Mouse (Mus musculus) intestine, embryonic 16.5 days (tissue): ENCODE measurements at regions not wholly inside any gene's neighbourhood (a gene's known extent, or its start where the extent isn't known, plus 50 kb on each side); places are given as distances from the start of the nearest gene placed in this dataset.

Source experiments
- ATAC-seq: fragments of 200-750 bp; cut with Nextera tagmentation; 2 replicates; pipeline ENCODE4 v1.8.0; 2017; ENCODE audit warnings: moderate TSS enrichment, moderate library complexity
- H3K27ac ChIP-seq: fragments of 300-500 bp; sonication (generic); 2 replicates; pipeline ENCODE4 v1.5.1; 2014; ENCODE audit warnings: mild to moderate bottlenecking, low read length
- H3K27me3 ChIP-seq: fragments of 300-500 bp; sonication (generic); replicated peaks from 2 replicates; pipeline ENCODE4 v1.6.1; 2014; ENCODE audit warnings: low read length, control low read depth, mixed read lengths; ENCODE audit not compliant: control insufficient read depth, insufficient read depth
- H3K36me3 ChIP-seq: fragments of 300-500 bp; sonication (generic); 2 replicates; pipeline ENCODE4 v1.6.1; 2014; ENCODE audit warnings: low read length, control low read depth; ENCODE audit not compliant: control insufficient read depth, insufficient read depth
- H3K4me1 ChIP-seq: fragments of 300-500 bp; sonication (generic); 2 replicates; pipeline ENCODE4 v1.6.1; 2014; ENCODE audit warnings: low read length, control low read depth, mixed read lengths; ENCODE audit not compliant: control insufficient read depth, insufficient read depth
- H3K4me2 ChIP-seq: fragments of 300-500 bp; sonication (generic); 2 replicates; pipeline ENCODE4 v1.6.1; 2014; ENCODE audit warnings: low read depth, low read length, control low read depth
- H3K4me3 ChIP-seq: fragments of 300-500 bp; sonication (generic); 2 replicates; pipeline ENCODE4 v1.5.1; 2014; ENCODE audit warnings: mild to moderate bottlenecking, low read length
- H3K9ac ChIP-seq: fragments of 300-500 bp; sonication (generic); 2 replicates; pipeline ENCODE4 v1.6.1; 2014; ENCODE audit warnings: low read depth, low read length
- H3K9me3 ChIP-seq: fragments of 300-500 bp; sonication (generic); 2 replicates; pipeline ENCODE4 v1.6.1; 2016; ENCODE audit warnings: low read length, control low read depth; ENCODE audit not compliant: control insufficient read depth
- WGBS: fragments of 180-500 bp; shearing (Covaris S2); extraction: QIAGEN DNeasy Blood & Tissue Kit; methylation state at CpG from one replicate; pipeline ENCODE4 v1.1.7; 2014; 5-methylcytosine and 5-hydroxymethylcytosine counted together

- 64% methylated on average over 2 of the region's 2 CpGs for WGBS
Measured at GRCm38 (mm10) chr9:52272668-52273067, 104.3 kb upstream of the Zc3h12c start.

GRCm38 (mm10) chr9:52271345-52272116 lies 103.2 kb upstream of the Zc3h12c start:
- H3K9me3 ChIP-seq: no peaks in the 10 kb centered on the region
- no peak for ATAC-seq
- H3K36me3 ChIP-seq: no peaks in the 10 kb centered on the region
- no peak overlapping the region for H3K9ac ChIP-seq
- no peaks in the 10 kb centered on the region for H3K27me3 ChIP-seq
- no peaks in the 10 kb centered on the region for H3K4me1 ChIP-seq
- 84% methylated on average over 7 of the region's 7 CpGs for WGBS
- no peak overlapping the region for H3K4me2 ChIP-seq
- H3K27ac ChIP-seq: no peak overlapping the region
- no peak overlapping the region for H3K4me3 ChIP-seq

More at GRCm38 (mm10) chr9:52272668-52273067, 104.3 kb upstream of the Zc3h12c start:
- H3K9me3 ChIP-seq: no peaks in the 10 kb centered on the region
- H3K27me3 ChIP-seq: no peaks in the 10 kb centered on the region
- H3K4me3 ChIP-seq: no peak overlapping the region
- H3K27ac ChIP-seq: no peak overlapping the region
- H3K4me2 ChIP-seq: no peak overlapping the region
- ATAC-seq: no peak
- H3K4me1 ChIP-seq: no peaks in the 10 kb centered on the region
- H3K36me3 ChIP-seq: no peaks in the 10 kb centered on the region
- no peak overlapping the region for H3K9ac ChIP-seq

GRCm38 (mm10) chr9:52261538-52261937 lies 93.2 kb upstream of the Zc3h12c start:
- no peak overlapping the region for H3K9ac ChIP-seq
- no peak for ATAC-seq
- H3K4me1 ChIP-seq: no peaks in the 10 kb centered on the region
- H3K36me3 ChIP-seq: no peaks in the 10 kb centered on the region
- no peak overlapping the region for H3K4me3 ChIP-seq
- H3K4me2 ChIP-seq: no peak overlapping the region
- WGBS: 86% methylated on average over 2 of the region's 2 CpGs
- H3K27me3 ChIP-seq: no peaks in the 10 kb centered on the region
- H3K27ac ChIP-seq: no peak overlapping the region
- no peaks in the 10 kb centered on the region for H3K9me3 ChIP-seq

- no peak overlapping the region for H3K27ac ChIP-seq
- ATAC-seq: no peak
- 56% methylated on average over 9 of the region's 9 CpGs for WGBS
Measured at GRCm38 (mm10) chr9:52259459-52259858, 91.1 kb upstream of the Zc3h12c start.

GRCm38 (mm10) chr9:52255692-52256091 lies 87.3 kb upstream of the Zc3h12c start:
- H3K4me2 ChIP-seq: no peak overlapping the region
- H3K9ac ChIP-seq: no peak overlapping the region
- WGBS: 71% methylated on average over 4 of the region's 4 CpGs
- no peak overlapping the region for H3K4me3 ChIP-seq
- H3K27ac ChIP-seq: no peak overlapping the region
- H3K36me3 ChIP-seq: no peaks in the 10 kb centered on the region
- no peaks in the 10 kb centered on the region for H3K9me3 ChIP-seq
- no peaks in the 10 kb centered on the region for H3K27me3 ChIP-seq
- no peak for ATAC-seq
- no peaks in the 10 kb centered on the region for H3K4me1 ChIP-seq

More at GRCm38 (mm10) chr9:52259459-52259858, 91.1 kb upstream of the Zc3h12c start:
- H3K36me3 ChIP-seq: no peaks in the 10 kb centered on the region
- no peaks in the 10 kb centered on the region for H3K9me3 ChIP-seq
- no peaks in the 10 kb centered on the region for H3K4me1 ChIP-seq
- H3K9ac ChIP-seq: no peak overlapping the region
- H3K27me3 ChIP-seq: no peaks in the 10 kb centered on the region
- no peak overlapping the region for H3K4me2 ChIP-seq
- no peak overlapping the region for H3K4me3 ChIP-seq

GRCm38 (mm10) chr9:52254475-52254874 lies 86.1 kb upstream of the Zc3h12c start:
- ATAC-seq: no peak
- WGBS: 60% methylated on average over 6 of the region's 6 CpGs
- H3K4me1 ChIP-seq: no peaks in the 10 kb centered on the region
- H3K27ac ChIP-seq: no peak overlapping the region
- H3K9me3 ChIP-seq: no peaks in the 10 kb centered on the region
- no peak overlapping the region for H3K9ac ChIP-seq
- H3K4me3 ChIP-seq: no peak overlapping the region
- H3K27me3 ChIP-seq: no peaks in the 10 kb centered on the region
- no peaks in the 10 kb centered on the region for H3K36me3 ChIP-seq
- no peak overlapping the region for H3K4me2 ChIP-seq

GRCm38 (mm10) chr9:52251455-52251854 lies 83.1 kb upstream of the Zc3h12c start:
- 87% methylated on average over 5 of the region's 5 CpGs for WGBS
- Histone ChIP-seq H3K4me3 (no peak overlapping the region), H3K36me3 (no peaks in the 10 kb centered on the region), H3K4me1 (no peaks in the 10 kb centered on the region), H3K9me3 (no peaks in the 10 kb centered on the region), H3K27me3 (no peaks in the 10 kb centered on the region), H3K4me2 (no peak overlapping the region), H3K9ac (no peak overlapping the region), H3K27ac (no peak overlapping the region)
- ATAC-seq: no peak

GRCm38 (mm10) chr9:52246712-52247111 lies 78.3 kb upstream of the Zc3h12c start:
- Histone ChIP-seq H3K9ac (no peak overlapping the region), H3K4me3 (no peak overlapping the region), H3K9me3 (no peaks in the 10 kb centered on the region), H3K27me3 (no peaks in the 10 kb centered on the region), H3K4me2 (no peak overlapping the region), H3K36me3 (no peaks in the 10 kb centered on the region), H3K4me1 (no peaks in the 10 kb centered on the region), H3K27ac (no peak overlapping the region)
- WGBS: 90% methylated on average over 1 of the region's 1 CpGs
- no peak for ATAC-seq

GRCm38 (mm10) chr9:52244081-52244480 lies 75.7 kb upstream of the Zc3h12c start:
- Histone ChIP-seq H3K27me3 (no peaks in the 10 kb centered on the region), H3K4me1 (no peaks in the 10 kb centered on the region), H3K9me3 (no peaks in the 10 kb centered on the region), H3K36me3 (no peaks in the 10 kb centered on the region), H3K27ac (no peak overlapping the region), H3K4me2 (no peak overlapping the region), H3K4me3 (no peak overlapping the region), H3K9ac (no peak overlapping the region)
- ATAC-seq: no peak
- WGBS: 66% methylated on average over 12 of the region's 12 CpGs

GRCm38 (mm10) chr9:52243032-52243431 lies 74.7 kb upstream of the Zc3h12c start:
- WGBS: 76% methylated on average over 2 of the region's 2 CpGs
- Histone ChIP-seq H3K27ac (no peak overlapping the region), H3K4me1 (no peaks in the 10 kb centered on the region), H3K4me2 (no peak overlapping the region), H3K36me3 (no peaks in the 10 kb centered on the region), H3K9ac (no peak overlapping the region), H3K9me3 (no peaks in the 10 kb centered on the region), H3K4me3 (no peak overlapping the region), H3K27me3 (no peaks in the 10 kb centered on the region)
- no peak for ATAC-seq
